Mouse (Mus musculus) bone marrow, adult 2 months (tissue): Measurements from ENCODE around the gene 1110051M20Rik.

Experiments
- CTCF ChIP-seq: fragments of 200-500 bp; IDR thresholded peaks from 2 replicates; pipeline ENCODE4 v1.5.1; 2011; ENCODE audit warnings: low read length, control low read depth; ENCODE audit not compliant: control insufficient read depth, insufficient read depth
- POLR2A ChIP-seq: fragments of 200-500 bp; IDR thresholded peaks from 2 replicates; pipeline ENCODE4 v1.6.1; 2011; ENCODE audit warnings: low read depth, mild to moderate bottlenecking, control low read depth, low read length, borderline replicate concordance; ENCODE audit not compliant: control insufficient read depth

GRCm38 (mm10) chr2:91449662-91450061, 5.2 kb upstream of the 1110051M20Rik start:
- no peak for TF ChIP-seq CTCF
- no peak for TF ChIP-seq POLR2A
